12 mouse cellular contexts compared by ENCODE assay signal in the genomic region with DNA sequence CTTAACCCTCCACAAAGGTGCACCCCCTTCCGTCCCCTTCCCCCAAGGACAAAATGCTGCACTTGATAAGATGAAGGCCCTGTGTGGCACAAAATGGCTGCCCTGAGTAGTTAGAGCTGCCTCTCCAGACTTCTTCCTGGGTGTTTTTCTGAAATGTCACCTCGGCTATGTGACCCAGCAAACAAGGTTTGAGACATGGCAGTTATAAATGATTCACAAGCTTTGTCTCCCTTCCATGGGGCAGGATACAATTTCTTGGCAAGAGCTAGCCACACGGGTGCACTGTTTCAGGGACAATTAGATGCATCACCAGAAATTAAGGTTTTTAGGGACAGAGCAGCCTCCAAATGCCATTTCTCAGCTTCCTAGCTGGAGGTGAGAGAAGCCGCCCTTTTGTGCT. TPM values are rescaled to one million over a fixed set of nuclear protein-coding genes. Genes with fewer than 3 reads are reported as not detected.
DNase-seq lines count a peak whose midpoint lies in the region; ATAC-seq and TF ChIP-seq lines count a peak whose summit lies in the region.
"Had no signal": no experiment of that assay in that cellular context is flagged by ENCODE, and none has a peak within 500 bp of the region (broad histone marks: within the 10 kb centered on the region; RNA-seq: fewer than 3 reads in every experiment).

No protein-coding gene starts in this region.

- no peak for DNase-seq in forebrain, embryonic 10.5 days (ENCODE audit: extremely low spot score, low spot score)
- no peak for DNase-seq in forebrain, embryonic 11.5 days (ENCODE audit: low spot score)
- DNase-seq in kidney, postnatal 25 days, result no peak
- no peak for DNase-seq in embryonic facial prominence, embryonic 14.5 days (ENCODE audit: low spot score)
- DNase-seq in liver, postnatal 0 days, result no peak
- DNase-seq in thymus, postnatal 4 days, result no peak
- no peak for DNase-seq in frontal cortex, postnatal 36 days (ENCODE audit: low spot score in 2 of 2)
- DNase-seq: retina, postnatal 1 day had no signal

- H3K4me3 ChIP-seq in forebrain, embryonic 10.5 days, result peak overlapping the region; percentile 70; the same call in 1 of the 2 replicates
- no peak overlapping the region for H3K4me3 ChIP-seq in forebrain, embryonic 11.5 days (ENCODE audit: low read depth, low read length)
- no peak overlapping the region for H3K4me3 ChIP-seq in kidney, embryonic 16.5 days (ENCODE audit: low read length)
- no peak overlapping the region for H3K4me3 ChIP-seq in embryonic facial prominence, embryonic 14.5 days (ENCODE audit: low read depth, low read length)
- no peak overlapping the region for H3K4me3 ChIP-seq in liver, postnatal 0 days (ENCODE audit: low read depth, low read length)

- no peak for ATAC-seq in forebrain, embryonic 11.5 days (replicated peaks; ENCODE audit: low FRiP score)
- no peak for ATAC-seq in kidney, embryonic 16.5 days (ENCODE audit: low FRiP score, low TSS enrichment)
- ATAC-seq in embryonic facial prominence, embryonic 14.5 days (ENCODE audit: low read depth), result no peak
- ATAC-seq in liver, postnatal 0 days, result no peak

- H3K9me3 ChIP-seq in forebrain, embryonic 10.5 days, result no peaks in the 10 kb centered on the region
- H3K9me3 ChIP-seq in forebrain, embryonic 11.5 days (ENCODE audit: control insufficient read depth, low read length), result no peaks in the 10 kb centered on the region
- H3K9me3 ChIP-seq in kidney, embryonic 16.5 days (ENCODE audit: low read length), result no peaks in the 10 kb centered on the region
- H3K9me3 ChIP-seq in embryonic facial prominence, embryonic 14.5 days (ENCODE audit: control insufficient read depth, low read length), result no peaks in the 10 kb centered on the region
- no peaks in the 10 kb centered on the region for H3K9me3 ChIP-seq in liver, postnatal 0 days (ENCODE audit: low read length)
- H3K9me3 ChIP-seq: heart, embryonic 10.5 days; limb, embryonic 15.5 days had no signal

- no peak overlapping the region for H3K27ac ChIP-seq in forebrain, embryonic 10.5 days
- no peak overlapping the region for H3K27ac ChIP-seq in forebrain, embryonic 11.5 days (ENCODE audit: low read depth, low read length)
- H3K27ac ChIP-seq in kidney, embryonic 16.5 days (ENCODE audit: low read length), result no peak overlapping the region
- H3K27ac ChIP-seq in embryonic facial prominence, embryonic 14.5 days (replicated peaks; ENCODE audit: low read depth, low read length), result no peak overlapping the region
- no peak overlapping the region for H3K27ac ChIP-seq in liver, postnatal 0 days (ENCODE audit: low read depth)
- H3K27ac ChIP-seq: heart, embryonic 10.5 days; macrophage had no signal

- no peaks in the 10 kb centered on the region for H3K27me3 ChIP-seq in forebrain, embryonic 10.5 days (ENCODE audit: poor library complexity, severe bottlenecking)
- no peaks in the 10 kb centered on the region for H3K27me3 ChIP-seq in forebrain, embryonic 11.5 days (ENCODE audit: control insufficient read depth, insufficient read depth, low read length)
- no peaks in the 10 kb centered on the region for H3K27me3 ChIP-seq in kidney, embryonic 16.5 days (ENCODE audit: insufficient read depth, low read length)
- no peaks in the 10 kb centered on the region for H3K27me3 ChIP-seq in embryonic facial prominence, embryonic 14.5 days (replicated peaks; ENCODE audit: control insufficient read depth, insufficient read depth, low read length)
- H3K27me3 ChIP-seq in liver, postnatal 0 days (ENCODE audit: insufficient read depth, low read length), result no peaks in the 10 kb centered on the region
- H3K27me3 ChIP-seq: limb, embryonic 15.5 days had no signal

- 81% methylated on average over 4 of the region's 4 CpGs for WGBS in forebrain, embryonic 10.5 days
- WGBS in forebrain, embryonic 11.5 days, result 80% methylated on average over 4 of the region's 4 CpGs
- WGBS in kidney, embryonic 16.5 days, result 52% methylated on average over 4 of the region's 4 CpGs
- 64% methylated on average over 4 of the region's 4 CpGs for WGBS in embryonic facial prominence, embryonic 14.5 days
- 66% methylated on average over 4 of the region's 4 CpGs for WGBS in liver, postnatal 0 days (ENCODE audit: insufficient replicate concordance)

- 0 out of 2 replicates have a peak, but pooled peaks have one; percentile 4 for TF ChIP-seq CTCF in liver, postnatal 0 days (IDR thresholded peaks at IDR 0.05; ENCODE audit: low read depth)

- peaks cover 63% of the 10 kb centered on the region for H3K36me3 ChIP-seq in forebrain, embryonic 10.5 days (replicated peaks)
- H3K36me3 ChIP-seq in forebrain, embryonic 11.5 days (ENCODE audit: control insufficient read depth, insufficient read depth, low read length), result peaks cover 7% of the 10 kb centered on the region
- peaks cover 43% of the 10 kb centered on the region for H3K36me3 ChIP-seq in kidney, embryonic 16.5 days (ENCODE audit: insufficient read depth, low read length)
- H3K36me3 ChIP-seq in embryonic facial prominence, embryonic 14.5 days (ENCODE audit: control insufficient read depth, insufficient read depth, low read length), result peaks cover 48% of the 10 kb centered on the region
- peaks cover 30% of the 10 kb centered on the region for H3K36me3 ChIP-seq in liver, postnatal 0 days (replicated peaks; ENCODE audit: insufficient read depth, low read length)

- H3K4me1 ChIP-seq in forebrain, embryonic 10.5 days, result peaks cover 55% of the 10 kb centered on the region
- H3K4me1 ChIP-seq in forebrain, embryonic 11.5 days (replicated peaks; ENCODE audit: control insufficient read depth, insufficient read depth, low read length), result peaks cover 17% of the 10 kb centered on the region
- peaks cover 35% of the 10 kb centered on the region for H3K4me1 ChIP-seq in kidney, embryonic 16.5 days (ENCODE audit: insufficient read depth, low read length)
- H3K4me1 ChIP-seq in embryonic facial prominence, embryonic 14.5 days (ENCODE audit: control insufficient read depth, insufficient read depth, low read length), result peaks cover 27% of the 10 kb centered on the region
- peaks cover 33% of the 10 kb centered on the region for H3K4me1 ChIP-seq in liver, postnatal 0 days (ENCODE audit: insufficient read depth)

- H3K4me2 ChIP-seq in forebrain, embryonic 11.5 days (ENCODE audit: low read depth, low read length, severe bottlenecking), result no peak overlapping the region
- H3K4me2 ChIP-seq in kidney, embryonic 16.5 days (replicated peaks; ENCODE audit: low read depth, low read length), result peak overlapping the region; percentile 89; the same call in 1 of the 2 replicates
- peak overlapping the region; percentile 92 for H3K4me2 ChIP-seq in embryonic facial prominence, embryonic 14.5 days (ENCODE audit: low read depth, low read length)
- H3K4me2 ChIP-seq in liver, postnatal 0 days (ENCODE audit: low read depth, low read length), result no peak overlapping the region

- no peak for TF ChIP-seq EP300 in liver, postnatal 0 days (IDR thresholded peaks at IDR 0.05; ENCODE audit: low read depth)

- no peak overlapping the region for H3K9ac ChIP-seq in forebrain, embryonic 11.5 days (ENCODE audit: low read length)
- H3K9ac ChIP-seq in kidney, embryonic 16.5 days (replicated peaks; ENCODE audit: low read length), result peak overlapping the region; percentile 75; the same call in 1 of the 2 replicates
- H3K9ac ChIP-seq in embryonic facial prominence, embryonic 14.5 days (ENCODE audit: low read depth, low read length), result no peak overlapping the region
- H3K9ac ChIP-seq in liver, postnatal 0 days (replicated peaks), result no peak overlapping the region
- H3K9ac ChIP-seq: limb, embryonic 15.5 days had no signal

RNA-seq across cellular contexts. Expression of a gene that starts 1.6 kb away (rescaled TPM):
- 20.4 and 21.0 TPM in 2 replicates for polyA plus RNA-seq in forebrain, embryonic 10.5 days (2016; fragmentation: Nextera tagmentation; extraction: Ambion mirVana)
- polyA plus RNA-seq in forebrain, embryonic 11.5 days (2014; fragmentation: Nextera tagmentation; extraction: Ambion mirVana), result 14.3 and 18.7 TPM in 2 replicates
- polyA plus RNA-seq in kidney, embryonic 16.5 days (2015; fragmentation: Nextera tagmentation; extraction: Ambion mirVana), result 35.8 and 39.0 TPM in 2 replicates
- 24.7 and 27.0 TPM in 2 replicates for polyA plus RNA-seq in embryonic facial prominence, embryonic 14.5 days (2014; fragmentation: Nextera tagmentation; extraction: Ambion mirVana)
- 18.5 and 19.6 TPM in 2 replicates for polyA plus RNA-seq in liver, postnatal 0 days (2015; fragmentation: Nextera tagmentation; extraction: Ambion mirVana)

RNA-seq across cellular contexts. Expression of a gene that starts 1.6 kb away (rescaled TPM):
- 36.7 and 37.3 TPM in 2 replicates for polyA plus RNA-seq in forebrain, embryonic 10.5 days (2016; fragmentation: Nextera tagmentation; extraction: Ambion mirVana)
- 40.7 and 43.7 TPM in 2 replicates for polyA plus RNA-seq in forebrain, embryonic 11.5 days (2014; fragmentation: Nextera tagmentation; extraction: Ambion mirVana)
- polyA plus RNA-seq in kidney, embryonic 16.5 days (2015; fragmentation: Nextera tagmentation; extraction: Ambion mirVana), result 57.0 and 59.0 TPM in 2 replicates
- polyA plus RNA-seq in embryonic facial prominence, embryonic 14.5 days (2014; fragmentation: Nextera tagmentation; extraction: Ambion mirVana), result 35.0 and 35.4 TPM in 2 replicates
- polyA plus RNA-seq in liver, postnatal 0 days (2015; fragmentation: Nextera tagmentation; extraction: Ambion mirVana), result 8.5 TPM in 2 replicates

RNA-seq across cellular contexts. Expression of a gene that starts 6.7 kb away (rescaled TPM):
- 33.0 and 35.8 TPM in 2 replicates for polyA plus RNA-seq in forebrain, embryonic 10.5 days (2016; fragmentation: Nextera tagmentation; extraction: Ambion mirVana)
- 40.2 and 43.7 TPM in 2 replicates for polyA plus RNA-seq in forebrain, embryonic 11.5 days (2014; fragmentation: Nextera tagmentation; extraction: Ambion mirVana)
- polyA plus RNA-seq in kidney, embryonic 16.5 days (2015; fragmentation: Nextera tagmentation; extraction: Ambion mirVana), result 49.7 and 51.0 TPM in 2 replicates
- 53.1 and 56.1 TPM in 2 replicates for polyA plus RNA-seq in embryonic facial prominence, embryonic 14.5 days (2014; fragmentation: Nextera tagmentation; extraction: Ambion mirVana)
- 15.7 and 17.9 TPM in 2 replicates for polyA plus RNA-seq in liver, postnatal 0 days (2015; fragmentation: Nextera tagmentation; extraction: Ambion mirVana)

RNA-seq across cellular contexts. Expression of a gene that starts 6.7 kb away (rescaled TPM):
- polyA plus RNA-seq in forebrain, embryonic 10.5 days (2016; fragmentation: Nextera tagmentation; extraction: Ambion mirVana), result 0.74 and 1.4 TPM in 2 replicates
- 1.1 and 2.3 TPM in 2 replicates for polyA plus RNA-seq in forebrain, embryonic 11.5 days (2014; fragmentation: Nextera tagmentation; extraction: Ambion mirVana)
- 3.3 and 3.9 TPM in 2 replicates for polyA plus RNA-seq in kidney, embryonic 16.5 days (2015; fragmentation: Nextera tagmentation; extraction: Ambion mirVana)
- 2.8 and 8.2 TPM in 2 replicates for polyA plus RNA-seq in embryonic facial prominence, embryonic 14.5 days (2014; fragmentation: Nextera tagmentation; extraction: Ambion mirVana)
- polyA plus RNA-seq in liver, postnatal 0 days (2015; fragmentation: Nextera tagmentation; extraction: Ambion mirVana), result 0.59 and 0.73 TPM in 2 replicates
- polyA plus RNA-seq: heart, embryonic 10.5 days; macrophage had no signal

RNA-seq across cellular contexts. Expression of a gene that starts 10.9 kb away (rescaled TPM):
- 57.4 and 59.6 TPM in 2 replicates for polyA plus RNA-seq in forebrain, embryonic 10.5 days (2016; fragmentation: Nextera tagmentation; extraction: Ambion mirVana)
- 48.2 and 51.8 TPM in 2 replicates for polyA plus RNA-seq in forebrain, embryonic 11.5 days (2014; fragmentation: Nextera tagmentation; extraction: Ambion mirVana)
- 66.8 and 68.9 TPM in 2 replicates for polyA plus RNA-seq in kidney, embryonic 16.5 days (2015; fragmentation: Nextera tagmentation; extraction: Ambion mirVana)
- polyA plus RNA-seq in embryonic facial prominence, embryonic 14.5 days (2014; fragmentation: Nextera tagmentation; extraction: Ambion mirVana), result 66.5 and 66.8 TPM in 2 replicates
- polyA plus RNA-seq in liver, postnatal 0 days (2015; fragmentation: Nextera tagmentation; extraction: Ambion mirVana), result 12.4 and 15.1 TPM in 2 replicates

Comparison
In these comparisons a context has a peak if more than half of its experiments do, and no peak if none do; other contexts are left out.
1. H3K4me2 ChIP-seq: peak in kidney, embryonic 16.5 days (single experiment) and embryonic facial prominence, embryonic 14.5 days (single experiment); none in forebrain, embryonic 11.5 days (single experiment) and liver, postnatal 0 days (single experiment).